Mouse (Mus musculus) monocyte, adult 59 days (primary cell): ENCODE data around the gene Cfap97d1. TPM values are rescaled to one million over a fixed set of nuclear protein-coding genes. Genes with fewer than 3 reads are reported as not detected.

Source experiments
- total RNA-seq, 2 experiments: library from RNA; stranded (reverse); gene quantifications; one replicate each; pipeline ENCODE4 v1.2.4; 2023

Cfap97d1 gene
- not detected for total RNA-seq

DNA sequence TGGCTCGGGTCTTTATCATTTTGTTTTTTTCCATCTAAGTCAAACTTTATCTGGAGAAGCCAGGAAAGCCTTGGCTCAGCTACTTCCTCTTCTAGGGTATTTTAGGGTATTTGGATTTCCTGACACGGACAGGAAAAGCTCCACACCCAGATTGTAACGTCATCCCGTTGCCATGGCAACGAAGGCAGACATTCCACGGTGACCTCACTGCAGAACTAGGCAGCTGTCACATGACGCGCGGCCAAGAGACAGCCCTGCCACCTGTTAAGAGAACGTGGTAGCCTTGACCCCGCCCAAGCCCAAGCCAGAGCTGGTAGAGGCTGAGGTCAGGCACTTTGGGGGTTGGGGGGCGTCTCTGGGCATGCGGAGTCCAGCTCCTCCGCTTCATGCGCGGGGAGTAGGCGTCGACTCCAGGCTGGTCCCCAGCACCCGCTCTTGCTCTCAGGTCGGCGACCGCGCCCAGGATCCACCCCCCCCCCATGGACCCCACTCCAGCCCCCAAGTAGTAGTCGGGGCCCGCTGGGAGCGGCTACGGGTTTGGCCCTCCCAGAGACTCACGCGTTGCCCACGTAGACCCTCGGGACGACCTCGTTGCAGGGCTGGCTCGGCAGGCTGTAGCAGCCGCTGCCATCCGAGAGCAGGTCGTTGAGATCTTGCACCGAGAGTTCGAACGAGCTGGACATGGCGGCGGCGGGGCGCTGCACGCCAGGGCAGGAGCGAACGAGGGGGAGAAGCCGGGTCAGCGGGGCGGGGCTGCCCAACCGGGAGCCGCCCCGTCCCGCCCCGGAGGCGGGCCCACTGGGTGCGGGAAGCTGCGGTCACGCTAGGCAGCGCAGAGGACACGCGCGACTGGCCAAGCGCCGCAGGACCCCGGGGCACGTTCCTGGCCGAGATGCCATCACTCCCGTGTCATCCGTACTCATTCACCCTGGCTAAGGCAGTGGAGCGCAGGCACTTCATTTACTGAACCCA is at the start of gene Cfap97d1:
Gene Cfap97d1 (plus strand): TSS at position 226 of the 972 bp plus-strand sequence.

DNA sequence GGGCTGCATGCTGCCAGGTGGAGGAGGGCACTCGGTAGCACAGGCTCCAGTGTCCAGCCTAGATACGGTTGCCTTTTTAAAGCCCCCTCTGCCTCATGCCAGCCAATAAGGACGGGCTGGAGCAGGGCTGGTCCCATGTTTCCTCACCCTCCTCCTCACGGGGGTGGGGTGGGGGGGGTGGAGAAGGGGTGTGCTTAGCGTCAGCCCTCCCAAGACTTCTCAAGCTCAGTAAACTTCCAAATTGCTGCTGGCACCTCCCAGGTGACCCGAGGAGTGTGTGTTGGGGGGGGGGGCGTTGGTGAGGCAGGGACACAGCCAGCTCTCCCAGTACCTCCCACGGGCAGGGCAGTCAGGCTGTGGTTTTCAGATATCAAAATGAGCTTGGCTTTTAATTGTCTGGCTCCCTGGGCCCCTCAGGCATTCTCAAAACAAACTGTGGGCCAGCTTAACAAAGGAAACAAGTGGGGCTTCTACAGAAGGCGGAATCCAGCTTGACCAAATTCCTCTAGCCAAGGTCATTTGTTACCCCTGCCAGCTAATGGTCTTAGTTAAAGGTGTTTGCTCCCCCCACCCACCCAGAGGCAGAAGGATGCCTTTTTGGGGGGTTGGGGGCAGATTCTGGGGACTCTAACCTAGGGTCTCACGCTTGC is 17.0 kb upstream of the Cfap97d1 start, which contains the start of gene Sost:
Gene Sost (minus strand): TSS at position 51 of the 650 bp plus-strand sequence.

DNA sequence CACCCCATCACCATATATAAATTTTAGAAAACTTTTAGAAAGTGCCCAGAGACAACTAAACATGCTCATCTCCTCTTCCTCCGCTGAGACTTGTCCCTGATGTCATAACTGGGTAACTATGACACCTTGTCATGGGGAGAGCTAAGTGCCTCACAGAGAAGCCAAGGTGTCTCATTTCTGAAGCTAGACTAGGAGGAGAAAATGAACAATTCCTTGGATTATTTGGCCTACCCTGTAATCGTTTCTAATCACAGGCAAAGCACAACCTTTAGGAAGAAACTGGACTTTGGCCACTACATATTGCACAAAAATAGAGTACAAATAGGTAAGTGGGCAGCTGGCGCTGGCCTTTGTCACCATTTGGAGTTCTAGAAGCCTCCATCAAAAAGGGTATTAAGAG is 2.8 kb downstream of the Cfap97d1 start, which contains the start of gene Dusp3:
Gene Dusp3 (minus strand): TSS at position 101 of the 400 bp plus-strand sequence.

DNA sequence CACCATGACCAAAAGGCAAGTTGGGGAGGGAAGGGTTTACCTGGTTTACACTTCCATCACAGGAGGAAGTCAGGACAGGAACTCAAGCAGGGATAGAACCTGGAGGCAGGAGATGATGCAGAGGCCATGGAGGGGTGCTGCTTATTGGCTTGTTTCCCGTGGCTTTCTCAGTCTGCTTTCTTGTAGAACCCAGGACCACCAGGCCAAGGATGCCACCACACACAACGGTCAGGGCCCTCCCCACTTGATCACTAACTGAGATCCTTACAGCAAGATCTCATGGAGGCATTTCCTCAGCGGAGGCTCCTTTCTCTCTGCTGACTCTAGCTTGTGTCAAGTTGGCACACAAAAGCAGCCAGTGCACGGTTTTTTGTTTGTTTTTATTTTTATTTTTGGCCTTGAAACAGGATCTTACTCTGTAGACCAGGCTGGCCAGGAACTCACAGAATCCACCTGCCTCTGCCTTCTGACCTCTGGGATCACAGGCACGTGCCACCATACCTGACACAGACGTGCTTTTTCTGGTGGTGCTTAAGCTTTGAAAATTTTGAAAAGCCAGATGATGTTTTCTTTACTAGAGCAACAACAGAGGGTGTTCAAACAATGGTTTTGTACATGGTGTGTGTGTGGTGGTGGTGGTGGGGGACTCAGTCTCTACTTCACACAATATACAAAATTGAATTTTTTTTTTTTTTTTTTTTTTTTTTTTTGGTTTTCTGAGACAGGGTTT is 44.2 kb downstream of the Cfap97d1 start, which contains the start of gene Mpp3:
Gene Mpp3 (minus strand): TSS at position 375 of the 730 bp plus-strand sequence.

DNA sequence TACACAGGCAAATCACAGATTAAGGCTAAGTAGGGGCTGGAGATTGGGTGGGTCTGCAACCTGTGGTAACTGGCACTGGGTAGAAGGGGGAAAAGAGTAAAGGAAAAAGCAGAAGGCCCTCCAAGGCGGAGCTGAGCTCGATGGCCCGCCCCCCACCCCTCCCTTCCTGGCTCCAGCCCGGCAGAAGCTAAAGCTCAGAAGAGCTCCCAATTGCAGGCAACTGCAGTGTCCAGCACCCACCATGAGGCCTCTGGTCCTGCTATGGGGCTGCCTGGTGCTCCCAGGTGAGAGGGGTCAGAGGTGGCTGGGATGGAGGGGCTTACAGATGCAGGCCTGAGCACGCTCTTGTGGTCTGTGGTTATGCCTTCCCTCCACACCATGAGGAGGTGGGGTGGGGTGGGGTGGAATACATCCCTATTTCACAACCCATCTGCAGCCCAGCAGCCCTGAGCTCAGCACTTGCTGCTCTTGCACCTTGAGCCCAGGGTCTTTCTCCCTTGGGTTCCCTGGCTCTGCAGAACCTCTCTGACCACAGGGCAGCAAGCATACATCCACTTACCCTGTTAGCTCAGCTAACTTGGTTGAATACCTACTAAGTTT is 57.4 kb downstream of the Cfap97d1 start, which contains the start of gene Cd300lg:
Gene Cd300lg (plus strand): TSS at position 160 of the 600 bp plus-strand sequence.

Other genes starting within 250 kb of the Cfap97d1 start
- gene Etv4, start 198.9 kb upstream of the Cfap97d1 start, total RNA-seq: not detected
- under 1 TPM; 0.21 to 0.55 TPM for gene Meox1, start 89.9 kb upstream of the Cfap97d1 start, total RNA-seq
- gene Sost, start 17.3 kb upstream of the Cfap97d1 start, total RNA-seq: not detected
- 100 to 1,000 TPM; 133 to 134 TPM for gene Dusp3, start 2.7 kb downstream of the Cfap97d1 start, total RNA-seq
- gene Mpp3, start 44.2 kb downstream of the Cfap97d1 start, total RNA-seq: not detected
- gene Cd300lg, start 57.2 kb downstream of the Cfap97d1 start, total RNA-seq: 10 to 100 TPM; 32.8 to 33.4 TPM
- gene Mpp2, start 104.2 kb downstream of the Cfap97d1 start, total RNA-seq: not detected
- not detected for gene Ppy, start 117.0 kb downstream of the Cfap97d1 start, total RNA-seq
- not detected for gene Pyy, start 123.6 kb downstream of the Cfap97d1 start, total RNA-seq
- not detected for gene Nags, start 161.2 kb downstream of the Cfap97d1 start, total RNA-seq
- gene Tmem101, start 172.1 kb downstream of the Cfap97d1 start, total RNA-seq: 10 to 100 TPM in 1 of 2 experiments, 1 to 10 TPM in 1; 8.6 to 11.6 TPM
- gene Lsm12, start 201.0 kb downstream of the Cfap97d1 start, total RNA-seq: 10 to 100 TPM; 46.7 to 51.0 TPM
- 10 to 100 TPM; 29.8 to 33.5 TPM for gene G6pc3, start 205.3 kb downstream of the Cfap97d1 start, total RNA-seq
- 100 to 1,000 TPM; 181 to 190 TPM for gene Hdac5, start 245.9 kb downstream of the Cfap97d1 start, total RNA-seq